Mouse (Mus musculus) ES-CJ7 (cell line): ENCODE data around the gene Tmem203.

Source experiments
- DNase-seq: peaks from one replicate; pipeline ENCODE4 v3.0.0; 2011; ENCODE audit warnings: low read depth, low spot score

The Tmem203 gene

GRCm38 (mm10) chr2:25255284-25255779, at the start of gene Tmem203:
Gene Tmem203, plus strand, starts transcription at chr2:25255439.
- peak; percentile 91 for DNase-seq

GRCm38 (mm10) chr2:25207593-25207992, 47.6 kb upstream of the Tmem203 start:
- DNase-seq: no peak

GRCm38 (mm10) chr2:25210686-25211085, 44.6 kb upstream of the Tmem203 start:
- no peak for DNase-seq

DNA sequence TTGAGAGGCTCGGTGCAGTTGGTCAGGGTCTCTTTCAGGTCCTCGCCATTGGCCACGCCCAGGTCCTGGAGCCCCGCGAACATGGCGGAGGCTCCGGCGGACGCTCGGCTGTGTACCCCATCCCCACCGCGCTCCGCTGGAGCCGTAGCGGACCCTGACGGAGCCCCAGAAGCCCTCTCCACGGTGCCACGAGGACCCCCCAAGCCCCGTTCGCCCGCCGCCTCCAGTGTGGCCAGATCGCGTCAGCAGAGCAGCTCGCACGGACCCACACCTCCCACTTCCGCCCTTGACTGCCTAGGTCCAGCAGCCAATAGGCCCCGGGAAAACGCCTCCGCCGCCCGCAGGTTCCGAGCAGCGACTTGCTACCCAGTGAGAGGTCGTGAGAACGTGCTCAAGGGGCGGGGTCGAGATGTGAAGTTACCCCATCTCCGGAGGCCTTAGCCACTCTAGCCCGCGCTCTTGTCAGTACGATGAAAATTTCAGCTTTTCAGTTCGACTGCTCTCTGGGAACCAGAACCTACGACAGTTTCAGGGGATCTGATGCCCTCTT, 44.0 kb upstream of the Tmem203 start, which contains the start of gene Nelfb:
Nelfb (minus strand) TSS at position 369 of the 550 bp plus-strand sequence.
- DNase-seq: peak; percentile 95

DNA sequence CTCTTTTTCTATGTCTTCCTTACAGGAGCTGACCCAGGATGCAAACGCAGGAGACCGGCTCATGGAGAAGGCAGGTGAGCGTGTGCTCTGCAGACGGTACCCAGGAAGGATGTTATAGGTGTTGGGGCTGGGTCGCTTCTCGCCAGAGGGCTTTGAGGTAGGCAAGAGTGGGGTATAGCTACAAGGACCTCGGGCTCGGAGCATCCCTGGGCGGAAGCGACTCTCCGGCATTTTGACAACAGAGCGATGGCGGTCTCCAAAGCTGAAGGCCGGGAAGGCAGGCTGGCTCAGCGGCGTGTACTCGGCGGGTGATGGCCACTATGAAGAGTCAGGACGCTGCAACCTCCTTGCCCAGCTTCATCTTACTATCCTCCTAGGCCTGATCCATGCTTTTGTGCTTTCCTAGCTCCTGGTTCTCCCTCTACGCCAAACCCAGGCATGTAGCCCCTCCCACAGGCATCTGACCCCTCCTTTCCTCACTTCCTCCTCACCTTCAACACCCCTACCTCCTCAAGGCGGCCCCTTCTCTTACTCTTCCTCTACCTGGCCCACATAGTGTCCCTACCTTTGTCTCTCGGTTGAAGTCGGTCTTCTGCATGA, 41.9 kb upstream of the Tmem203 start:
- DNase-seq: no peak

- no peak for DNase-seq
Observed at GRCm38 (mm10) chr2:25214444-25214843, 40.8 kb upstream of the Tmem203 start, which contains the start of gene Stpg3. Gene Stpg3, minus strand, starts transcription at chr2:25214637.

GRCm38 (mm10) chr2:25217666-25218065, 37.6 kb upstream of the Tmem203 start:
- no peak for DNase-seq

GRCm38 (mm10) chr2:25218445-25218844, 36.8 kb upstream of the Tmem203 start, which contains the start of gene Fam166a:
Gene Fam166a, plus strand, starts transcription at chr2:25218745.
- no peak for DNase-seq

DNA sequence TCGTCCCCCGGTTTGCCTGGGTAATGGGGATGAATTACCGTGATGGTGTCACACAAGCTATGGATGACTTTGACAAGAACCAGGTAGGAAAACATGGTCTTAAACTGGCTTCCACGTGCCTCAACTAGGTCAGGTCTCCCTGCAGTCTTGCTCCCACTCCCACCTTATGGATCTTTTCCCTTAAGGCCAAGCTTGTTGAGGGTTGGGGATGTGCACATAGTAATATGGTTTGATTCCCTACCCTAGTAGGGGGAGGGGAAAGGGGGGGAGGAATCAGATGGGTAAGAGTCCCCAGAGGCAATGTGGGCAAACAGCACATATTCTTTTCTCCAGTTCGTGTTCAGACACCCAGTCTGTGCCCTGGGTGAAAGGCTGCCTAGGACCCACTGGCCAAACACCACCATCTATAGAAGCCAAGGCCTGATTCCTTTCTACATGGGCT, 33.9 kb upstream of the Tmem203 start:
- DNase-seq: peak; percentile 33

GRCm38 (mm10) chr2:25223681-25224491, 31.4 kb upstream of the Tmem203 start:
- peak; percentile 85 for DNase-seq

DNA sequence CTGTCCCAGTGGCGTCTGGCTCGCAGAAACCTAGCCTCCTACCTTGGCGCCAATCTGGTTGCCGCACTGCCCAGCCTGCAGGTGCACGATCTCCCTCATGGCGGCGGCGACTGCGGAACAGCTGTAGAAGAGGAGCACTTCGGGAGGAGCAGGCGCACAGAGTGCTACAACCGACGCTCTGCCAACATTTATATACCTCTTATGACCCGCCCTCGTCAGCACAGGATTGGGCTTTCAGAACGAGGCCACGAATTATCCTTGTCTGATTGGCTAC, 30.8 kb upstream of the Tmem203 start, which contains the start of gene Tubb4b:
Tubb4b (minus strand) TSS at position 211 of the 274 bp plus-strand sequence.
- no peak for DNase-seq

- DNase-seq: peak; percentile 100
Observed at GRCm38 (mm10) chr2:25224766-25225752, 30.2 kb upstream of the Tmem203 start.

DNA sequence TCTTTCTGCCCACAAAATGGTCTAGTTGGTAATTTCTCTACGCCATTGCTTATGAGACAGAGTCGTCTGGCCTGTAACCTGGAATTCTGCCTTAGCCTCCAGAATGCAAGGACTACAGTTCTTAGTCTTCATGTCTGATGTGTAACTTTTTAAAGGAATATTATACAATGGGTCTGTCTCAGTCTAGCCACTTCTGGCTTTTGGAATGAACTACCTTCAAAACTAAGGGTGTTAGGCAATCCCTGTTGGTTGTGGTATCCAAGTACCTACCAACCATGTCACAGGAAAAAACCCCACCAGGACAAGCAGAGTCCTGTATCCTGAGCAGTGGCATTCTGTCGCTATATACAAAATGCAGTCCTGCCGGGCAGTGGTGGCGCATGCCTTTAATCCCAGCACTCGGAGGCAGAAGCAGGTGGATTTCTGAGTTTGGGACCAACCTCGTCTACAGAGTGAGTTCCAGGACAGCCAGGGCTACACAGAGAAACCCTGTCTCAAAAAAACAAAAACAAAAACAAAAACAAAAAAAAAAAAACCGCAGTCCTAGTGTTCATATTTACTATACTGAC, 29.3 kb upstream of the Tmem203 start:
- DNase-seq: no peak

DNA sequence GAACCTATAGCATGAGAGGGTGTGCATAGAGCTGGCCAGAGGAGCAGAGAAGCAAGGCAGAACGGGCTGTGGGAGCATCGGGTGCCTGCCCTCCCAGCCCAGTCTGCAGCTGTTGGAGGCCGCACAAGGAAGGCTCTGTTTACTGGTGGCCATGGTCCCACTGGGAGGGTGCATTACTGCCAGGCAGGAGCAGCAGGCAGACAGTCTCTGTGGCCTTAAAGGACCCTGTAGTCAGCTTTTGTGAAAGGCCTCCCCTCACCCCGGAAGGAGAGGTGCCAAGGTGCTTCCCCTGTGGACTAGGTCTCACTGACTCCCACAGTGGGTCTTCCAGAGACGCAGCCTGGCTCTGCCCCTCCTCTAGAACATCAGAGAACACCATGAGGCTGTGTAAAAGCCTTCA, 28.4 kb upstream of the Tmem203 start:
- no peak for DNase-seq

DNA sequence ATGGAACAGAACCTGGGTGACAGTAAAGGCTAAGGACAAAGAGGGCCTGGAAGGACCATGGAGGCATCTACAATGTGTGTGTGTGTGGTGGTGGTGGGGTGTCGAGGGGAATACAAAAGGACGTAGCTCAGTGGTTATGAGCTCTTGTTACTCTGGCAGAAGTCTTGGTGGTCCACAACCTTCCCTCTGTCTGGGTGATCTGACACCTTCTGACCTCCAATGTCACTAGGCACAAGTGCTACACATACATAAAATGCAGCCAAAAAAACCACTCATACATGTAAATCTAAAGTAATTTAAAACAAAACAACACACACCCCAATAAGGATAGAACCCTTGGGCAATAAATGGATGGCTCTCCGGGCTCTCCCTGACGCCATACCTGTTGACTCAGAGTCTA, 27.8 kb upstream of the Tmem203 start:
- DNase-seq: no peak

DNA sequence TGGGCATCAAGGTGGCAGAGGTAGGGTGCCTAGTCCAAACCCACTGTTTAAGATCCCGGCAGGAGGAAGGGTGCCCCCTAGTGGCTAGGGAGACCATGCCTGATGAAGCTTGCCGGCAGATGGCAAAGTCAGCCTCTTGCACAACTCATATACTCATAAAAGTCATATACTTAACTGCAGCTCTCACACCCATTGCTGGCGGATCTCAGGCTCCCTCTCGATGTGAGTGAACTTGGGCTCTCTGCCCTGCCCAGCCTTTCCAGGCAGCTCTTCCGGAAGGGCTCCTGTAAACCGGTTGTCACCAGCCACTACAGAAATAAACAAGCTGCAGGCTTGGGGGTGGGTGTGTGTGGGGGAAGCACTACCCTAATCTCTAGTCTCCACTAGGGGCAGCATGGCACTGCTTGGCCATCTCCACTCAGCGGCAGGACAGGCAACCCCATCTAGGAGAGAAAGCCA, 26.8 kb upstream of the Tmem203 start:
- DNase-seq: peak; percentile 95

DNA sequence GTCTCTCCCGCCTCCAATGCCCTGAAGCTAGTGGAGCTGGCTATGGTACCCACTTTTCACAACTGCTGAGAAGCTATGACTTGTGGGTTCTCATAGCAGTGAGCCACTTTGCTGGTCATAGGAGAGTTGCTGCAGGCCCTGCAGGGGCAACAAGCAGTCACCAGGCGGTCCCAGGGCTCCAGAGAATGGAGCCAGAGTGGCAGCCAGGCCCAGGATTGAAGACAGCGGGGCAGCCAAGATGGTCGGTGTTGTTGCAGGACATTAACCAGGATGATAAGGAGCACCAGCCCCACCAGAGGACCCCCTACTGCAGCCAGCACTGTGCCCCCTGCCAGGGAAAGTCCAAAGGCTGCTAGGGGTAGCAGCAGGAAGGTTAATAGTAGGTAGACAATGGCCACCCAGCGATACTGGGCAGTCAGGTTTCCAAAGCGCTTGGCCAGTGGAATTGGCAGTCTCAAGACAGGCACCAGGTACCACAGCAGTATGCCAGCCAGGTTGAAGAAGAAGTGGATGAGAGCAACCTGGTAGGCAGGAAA, 26.2 kb upstream of the Tmem203 start:
- no peak for DNase-seq

DNA sequence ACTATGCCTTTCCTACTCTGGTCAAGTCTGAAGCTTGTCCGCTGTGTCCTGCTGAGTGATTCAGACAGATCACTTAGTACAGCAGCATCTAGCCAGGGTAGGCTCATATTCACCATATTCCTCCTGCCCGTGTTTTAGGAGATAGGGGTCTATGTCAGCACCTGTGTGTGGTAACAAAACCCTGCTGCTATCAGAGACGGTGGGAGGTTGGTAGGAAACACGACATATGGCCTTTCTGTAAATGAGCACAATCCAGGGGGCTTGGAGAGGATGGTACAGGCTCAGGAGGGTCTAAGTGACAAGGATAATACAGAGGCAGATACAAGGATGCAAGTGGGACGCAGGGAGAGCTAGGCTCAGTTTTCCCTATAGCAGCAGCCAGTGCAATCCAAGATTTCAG, 25.7 kb upstream of the Tmem203 start:
- DNase-seq: no peak

DNA sequence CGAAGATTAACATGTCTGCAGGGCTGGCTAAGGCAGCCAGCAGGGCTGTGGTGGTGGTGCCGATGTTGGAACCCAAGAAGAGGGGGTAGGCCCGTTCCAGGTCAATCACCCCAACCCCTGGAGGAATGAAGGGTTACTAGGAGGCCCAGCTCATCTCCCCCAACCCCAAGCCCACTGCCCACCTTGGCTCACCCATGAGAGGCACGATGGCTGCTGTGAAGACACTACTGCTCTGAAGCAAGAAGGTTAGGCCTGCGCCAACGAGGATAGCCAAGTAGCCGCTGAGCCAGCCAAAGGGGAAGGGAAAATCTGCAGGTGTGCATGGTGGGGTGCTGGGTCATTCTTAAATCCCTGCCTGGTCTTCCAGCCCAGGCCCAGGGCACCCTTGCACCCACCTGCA, 24.7 kb upstream of the Tmem203 start:
- DNase-seq: no peak

GRCm38 (mm10) chr2:25231038-25231437, 24.2 kb upstream of the Tmem203 start:
- DNase-seq: peak; percentile 45

DNA sequence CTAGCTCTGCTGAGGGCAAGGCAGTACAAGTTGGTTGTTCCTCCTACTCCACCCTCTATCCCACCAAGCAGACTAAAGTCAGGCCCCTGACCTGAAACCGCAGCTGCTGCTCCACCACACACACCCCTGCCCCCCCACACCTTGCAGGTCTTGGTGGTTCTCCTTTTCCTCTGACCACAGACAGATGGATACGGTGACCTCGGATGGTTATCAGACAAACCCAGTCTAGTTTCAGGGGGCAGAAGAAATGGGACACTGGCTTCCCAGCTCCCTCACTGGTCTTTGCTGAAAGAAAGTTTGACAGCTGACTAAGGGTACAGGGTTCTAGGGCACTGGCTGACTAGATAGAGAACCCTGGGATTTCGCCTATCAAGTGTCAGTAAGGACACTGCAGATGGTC, 21.8 kb upstream of the Tmem203 start:
- DNase-seq: no peak
